Mouse (Mus musculus) embryonic fibroblast, embryonic 13.5 days (primary cell): Measurements from ENCODE around the gene Palm3.

Source experiments
- CTCF ChIP-seq: IDR thresholded peaks from 2 replicates; pipeline ENCODE4 v1.5.1; 2011; ENCODE audit warnings: mild to moderate bottlenecking, control low read depth, low read length, moderate library complexity, borderline replicate concordance; ENCODE audit not compliant: insufficient read depth
- POLR2A ChIP-seq: IDR thresholded peaks from 2 replicates; pipeline ENCODE4 v1.6.1; 2011; ENCODE audit warnings: low read depth, mild to moderate bottlenecking, control low read depth, low read length, moderate library complexity

GRCm38 (mm10) chr8:84010625-84011611, 10.4 kb upstream of the Palm3 start:
- TF ChIP-seq CTCF (peak; percentile 55), POLR2A (no peak)
